Mouse (Mus musculus) thymus, adult 2 months (tissue): ENCODE measurements around the gene Tacc3.

Experiments used
- CTCF ChIP-seq: fragments of 200-500 bp; IDR thresholded peaks from 2 replicates; pipeline ENCODE4 v1.5.1; 2012; ENCODE audit warnings: mild to moderate bottlenecking, control low read depth, low read length, moderate library complexity, borderline replicate concordance; ENCODE audit not compliant: control insufficient read depth, poor library complexity, insufficient read depth; ENCODE audit errors: extremely low read depth
- POLR2A ChIP-seq: fragments of 200-500 bp; IDR thresholded peaks from 2 replicates; pipeline ENCODE4 v1.6.1; 2012; ENCODE audit warnings: mild to moderate bottlenecking, low read length, control low read depth, moderate library complexity; ENCODE audit not compliant: control insufficient read depth, poor library complexity, insufficient read depth; ENCODE audit errors: extremely low read depth

- TF ChIP-seq CTCF (no peak), POLR2A (no peak)
These were observed 37.2 kb downstream of the Tacc3 start for GRCm38 (mm10) chr5:33694848-33695717.
